Mouse (Mus musculus) gastrocnemius, adult 2 months (tissue): Measurements from ENCODE around the gene Nbas. TPM values are rescaled to one million over a fixed set of nuclear protein-coding genes. Genes with fewer than 3 reads are reported as not detected.

Experiments used
- DNase-seq: peaks from one replicate; pipeline ENCODE4 v3.0.0; 2022
- H3K27ac ChIP-seq: fragments of 200-600 bp; 2 replicates; pipeline ENCODE4 v1.8.1; 2022; ENCODE audit warnings: mild to moderate bottlenecking
- H3K4me3 ChIP-seq: fragments of 200-600 bp; 2 replicates; pipeline ENCODE4 v1.8.1; 2022; ENCODE audit warnings: mild to moderate bottlenecking, moderate library complexity
- CTCF ChIP-seq: fragments of 200-600 bp; IDR thresholded peaks from 2 replicates; pipeline ENCODE4 v1.8.1; 2022; ENCODE audit warnings: antibody characterized with exemption, mild to moderate bottlenecking, moderate library complexity
- intact Hi-C: fragments of 180-260 bp; cut with DNase I; formaldehyde crosslinking; loops from one replicate; pipeline ENCODE4 v1.15.1; 2025
- total RNA-seq, 2 experiments: library from RNA; stranded (reverse); gene quantifications; 2 replicates each; pipeline ENCODE4 v1.2.3; 2021

Nbas gene
- total RNA-seq, 2 experiments from 2014 or later: 20.3 to 25.1 TPM

DNA sequence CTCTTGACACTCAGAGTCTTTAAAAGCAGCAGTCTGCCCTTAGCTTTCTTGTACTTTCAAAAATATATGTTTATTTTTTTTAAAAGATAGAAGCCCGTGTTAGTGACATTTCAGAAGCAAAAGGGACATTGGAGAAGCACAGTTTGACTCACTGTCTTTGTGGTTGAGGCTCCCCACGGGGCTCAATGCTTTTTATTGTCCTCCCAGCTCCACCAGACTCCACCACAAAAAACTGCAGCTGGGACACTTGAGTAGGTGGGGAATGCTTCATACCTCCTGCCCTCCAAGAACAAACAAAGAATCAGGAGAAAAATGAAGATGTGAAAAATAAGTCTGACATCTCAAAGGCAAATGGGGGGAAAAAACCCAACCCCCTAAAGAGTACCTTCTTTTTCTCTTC lies 344.1 kb downstream of the Nbas start:
- TF ChIP-seq CTCF: no peak
- no peak overlapping the region for H3K4me3 ChIP-seq
- intact Hi-C loops: no loop called here
- DNase-seq: no peak
- H3K27ac ChIP-seq: no peak overlapping the region

GRCm38 (mm10) chr12:13615661-13616060 lies 346.7 kb downstream of the Nbas start:
- no peak for DNase-seq
- Histone ChIP-seq H3K27ac (no peak overlapping the region), H3K4me3 (no peak overlapping the region)
- intact Hi-C loops: no loop called here
- no peak for TF ChIP-seq CTCF

DNA sequence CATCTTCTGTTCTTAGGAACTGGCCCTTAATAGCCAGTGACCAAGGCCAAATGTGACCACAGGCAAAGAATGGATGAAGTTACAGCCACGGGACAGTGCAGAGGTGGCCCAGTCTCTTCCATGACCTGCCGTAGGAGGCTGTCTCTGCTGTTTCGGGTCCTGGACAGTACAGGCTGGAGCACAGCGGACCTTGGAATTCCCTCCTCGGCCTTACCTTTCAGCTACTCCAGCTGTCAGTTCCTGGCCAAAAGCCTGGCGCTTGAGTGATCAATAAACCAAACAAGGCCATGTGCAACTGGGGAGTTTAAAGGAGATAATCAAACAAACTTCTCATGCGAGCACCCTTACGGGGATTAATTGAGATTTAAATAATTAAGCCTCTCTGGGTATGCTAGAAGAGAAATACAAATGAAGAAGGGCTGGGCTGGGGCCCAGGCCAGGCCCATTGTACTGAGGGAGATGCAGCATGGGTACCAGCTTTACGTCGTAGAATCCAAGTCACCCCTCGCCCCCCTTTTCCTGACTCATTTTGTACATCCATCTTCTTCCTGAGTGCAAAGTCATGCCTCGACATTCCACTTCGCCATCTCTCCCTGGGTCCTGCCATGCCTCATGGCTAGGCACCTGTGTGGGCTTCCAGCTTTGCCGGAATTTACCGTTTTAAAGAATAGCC lies 353.4 kb downstream of the Nbas start:
- no peak overlapping the region for H3K27ac ChIP-seq
- no peak for DNase-seq
- TF ChIP-seq CTCF: no peak
- intact Hi-C loops: no loop called here
- no peak overlapping the region for H3K4me3 ChIP-seq

DNA sequence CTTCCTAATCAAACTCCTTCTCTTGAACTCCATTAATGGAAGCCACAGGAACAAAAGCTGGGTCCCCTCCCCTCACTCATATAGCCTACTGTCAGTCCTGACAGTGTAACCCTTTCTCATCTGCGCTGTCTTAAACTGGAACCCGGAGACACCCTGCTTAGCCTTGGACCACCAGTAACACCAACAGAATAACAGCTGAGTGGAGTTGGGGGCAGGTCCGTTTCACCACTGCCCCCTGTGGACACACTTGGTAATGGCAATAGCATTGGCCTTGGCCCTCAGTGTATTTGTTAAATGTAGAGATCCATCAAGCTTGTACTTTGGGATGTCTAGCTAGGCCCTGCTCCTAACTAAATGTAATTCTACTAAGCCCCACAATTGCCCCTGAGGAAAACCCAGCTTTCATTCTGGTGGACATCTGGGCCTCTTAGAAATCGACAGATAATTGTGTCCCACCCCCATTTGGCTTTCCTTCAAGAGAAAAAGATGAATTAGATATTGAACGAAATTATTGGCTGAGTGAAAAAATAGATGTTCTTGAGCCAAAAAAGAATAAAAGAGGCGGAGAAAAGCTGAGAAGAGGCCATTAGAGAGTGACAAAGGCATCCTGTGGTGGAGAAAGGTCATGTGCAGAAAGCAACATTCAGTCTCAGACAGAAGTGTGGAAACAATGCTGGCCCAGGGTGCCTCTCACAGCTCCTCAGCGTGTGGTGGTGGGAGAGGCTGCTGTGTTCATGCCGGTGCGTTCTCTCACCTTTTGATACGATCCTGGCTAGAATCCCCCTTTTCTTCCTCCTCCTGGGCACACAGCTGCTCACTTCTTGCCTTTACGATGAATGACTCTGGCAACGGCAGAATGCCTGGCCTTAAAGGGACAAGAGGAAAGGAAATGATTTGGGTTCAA lies 358.1 kb downstream of the Nbas start:
- peak; percentile 50 for TF ChIP-seq CTCF
- Histone ChIP-seq H3K4me3 (no peak overlapping the region), H3K27ac (no peak overlapping the region)
- no peak for DNase-seq
- intact Hi-C loops: no loop called here

Other genes starting within 250 kb of the Nbas start
- gene Ddx1, start 19.9 kb upstream of the Nbas start, total RNA-seq: 100 to 1,000 TPM; 127 to 130 TPM